Mouse (Mus musculus): ENCODE data around the gene Gcnt2. TPM values are rescaled to one million over a fixed set of nuclear protein-coding genes. Genes with fewer than 3 reads are reported as not detected.

Gcnt2 gene
- polyA plus RNA-seq, 1 experiment, result 6.3 TPM

DNA sequence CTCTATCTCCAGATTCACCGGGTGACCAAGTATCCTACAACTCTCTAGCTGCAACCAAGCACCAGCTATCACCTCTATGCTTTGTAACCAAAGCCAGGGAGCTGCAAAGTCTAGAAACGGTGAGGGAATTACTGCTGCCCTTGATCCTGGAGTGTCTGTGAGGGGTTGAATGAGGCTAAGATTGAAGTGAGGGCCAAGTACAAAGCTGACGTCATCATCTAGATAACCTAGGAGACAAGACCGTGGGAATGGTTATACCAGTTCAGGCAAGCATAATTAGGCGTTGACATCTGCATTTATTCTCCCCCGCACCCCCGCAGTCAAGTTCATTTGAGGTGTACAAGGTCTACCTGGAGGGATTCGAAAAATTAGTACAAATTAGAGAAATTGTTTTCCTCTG is 2.8 kb upstream of the Gcnt2 start:
- H3K36me3 ChIP-seq (ENCODE audit: control insufficient read depth, insufficient read depth), result no peaks in the 10 kb centered on the region
- H3ac ChIP-seq (ENCODE audit: control insufficient read depth, insufficient read length, low read depth), result no peak overlapping the region
- no peaks in the 10 kb centered on the region for H3K79me3 ChIP-seq (ENCODE audit: low read depth)
- H3K79me2 ChIP-seq (ENCODE audit: control insufficient read depth, insufficient read depth), result no peaks in the 10 kb centered on the region
- TF ChIP-seq CEBPB (IDR thresholded peaks at IDR 0.05; ENCODE audit: low read depth) (no peak), MAX (IDR thresholded peaks at IDR 0.05) (no peak), FOSL1 (IDR thresholded peaks at IDR 0.05; ENCODE audit: insufficient read depth, low read length, poor library complexity, severe bottlenecking) (no peak), CTCF (IDR thresholded peaks at IDR 0.05; ENCODE audit: control insufficient read depth, insufficient read depth, insufficient read length) (no peak), MYOD1 (IDR thresholded peaks at IDR 0.05; ENCODE audit: control insufficient read depth, insufficient read length, low read depth) (no peak), MYOG (IDR thresholded peaks at IDR 0.05; ENCODE audit: control insufficient read depth, extremely low read depth, insufficient read length) (no peak), USF1 (IDR thresholded peaks at IDR 0.05; ENCODE audit: low read depth) (no peak)
- no peak overlapping the region for H3K4me3 ChIP-seq (ENCODE audit: insufficient read depth, poor library complexity, severe bottlenecking)
- H3K27me3 ChIP-seq (ENCODE audit: control insufficient read depth, insufficient read depth, insufficient read length), result no peaks in the 10 kb centered on the region

DNA sequence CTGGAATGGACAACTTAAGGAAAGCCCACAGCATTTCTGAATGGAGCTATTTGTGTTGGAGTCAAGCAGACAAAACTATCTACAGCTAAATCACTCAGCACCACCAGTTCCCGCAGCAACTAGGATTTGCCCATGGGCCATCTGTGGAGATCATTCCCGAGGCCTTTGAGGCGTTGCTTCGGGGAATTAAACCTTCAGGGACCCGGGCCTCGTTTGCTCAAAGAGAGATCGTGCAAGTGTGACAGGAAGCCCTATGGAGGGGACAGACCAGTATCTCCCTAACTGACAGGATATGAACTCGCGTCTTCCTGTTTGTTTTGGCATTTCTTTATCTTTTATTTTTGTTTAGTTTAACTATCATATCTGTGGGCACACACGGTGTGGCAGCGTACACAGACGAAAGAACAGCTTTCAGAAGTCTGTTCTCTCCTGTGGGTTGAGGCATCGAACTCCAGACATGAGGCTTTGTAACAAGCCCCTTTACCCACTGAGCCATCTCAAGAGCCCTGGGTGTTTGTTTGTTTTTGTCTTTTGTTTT is 2.2 kb upstream of the Gcnt2 start:
- TF ChIP-seq MAX (IDR thresholded peaks at IDR 0.05) (no peak), FOSL1 (IDR thresholded peaks at IDR 0.05; ENCODE audit: insufficient read depth, low read length, poor library complexity, severe bottlenecking) (no peak), USF1 (IDR thresholded peaks at IDR 0.05; ENCODE audit: low read depth) (no peak), CEBPB (IDR thresholded peaks at IDR 0.05; ENCODE audit: low read depth) (no peak), MYOD1 (IDR thresholded peaks at IDR 0.05; ENCODE audit: control insufficient read depth, insufficient read length, low read depth) (no peak), MYOG (IDR thresholded peaks at IDR 0.05; ENCODE audit: control insufficient read depth, extremely low read depth, insufficient read length) (no peak), CTCF (IDR thresholded peaks at IDR 0.05; ENCODE audit: control insufficient read depth, insufficient read depth, insufficient read length) (no peak)
- no peaks in the 10 kb centered on the region for H3K36me3 ChIP-seq (ENCODE audit: control insufficient read depth, insufficient read depth)
- H3K27me3 ChIP-seq (ENCODE audit: control insufficient read depth, insufficient read depth, insufficient read length), result no peaks in the 10 kb centered on the region
- no peak overlapping the region for H3ac ChIP-seq (ENCODE audit: control insufficient read depth, insufficient read length, low read depth)
- H3K79me3 ChIP-seq (ENCODE audit: low read depth), result no peaks in the 10 kb centered on the region
- no peaks in the 10 kb centered on the region for H3K79me2 ChIP-seq (ENCODE audit: control insufficient read depth, insufficient read depth)
- no peak overlapping the region for H3K4me3 ChIP-seq (ENCODE audit: insufficient read depth, poor library complexity, severe bottlenecking)

DNA sequence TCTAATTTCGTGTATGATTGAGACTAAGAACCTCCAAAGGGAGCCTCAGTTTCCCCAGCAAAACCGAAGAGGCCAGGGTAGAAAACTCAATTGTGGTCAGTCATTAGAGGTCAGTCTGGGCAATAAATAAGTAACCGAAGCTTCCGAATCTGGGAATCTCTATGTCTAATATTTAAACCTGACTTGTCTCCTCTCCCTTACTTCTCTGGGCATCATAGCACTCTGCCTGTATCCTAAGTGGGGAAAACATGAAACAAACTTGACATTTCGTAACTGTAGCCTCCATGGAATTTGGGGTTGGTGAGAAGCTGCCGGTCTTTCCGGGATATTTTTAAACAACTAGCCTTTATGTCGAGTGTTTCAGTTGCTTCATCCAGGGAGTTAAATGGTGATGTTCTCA is 329 bp upstream of the Gcnt2 start:
- Histone ChIP-seq H3K36me3 (ENCODE audit: control insufficient read depth, insufficient read depth) (no peaks in the 10 kb centered on the region), H3K27me3 (ENCODE audit: control insufficient read depth, insufficient read depth, insufficient read length) (no peaks in the 10 kb centered on the region), H3K79me3 (ENCODE audit: low read depth) (no peaks in the 10 kb centered on the region), H3K79me2 (ENCODE audit: control insufficient read depth, insufficient read depth) (no peaks in the 10 kb centered on the region), H3ac (ENCODE audit: control insufficient read depth, insufficient read length, low read depth) (no peak overlapping the region), H3K4me3 (ENCODE audit: insufficient read depth, poor library complexity, severe bottlenecking) (no peak overlapping the region)
- TF ChIP-seq FOSL1 (IDR thresholded peaks at IDR 0.05; ENCODE audit: insufficient read depth, low read length, poor library complexity, severe bottlenecking) (no peak), USF1 (IDR thresholded peaks at IDR 0.05; ENCODE audit: low read depth) (no peak), CEBPB (IDR thresholded peaks at IDR 0.05; ENCODE audit: low read depth) (no peak), MYOG (IDR thresholded peaks at IDR 0.05; ENCODE audit: control insufficient read depth, extremely low read depth, insufficient read length) (no peak), MYOD1 (IDR thresholded peaks at IDR 0.05; ENCODE audit: control insufficient read depth, insufficient read length, low read depth) (no peak), CTCF (IDR thresholded peaks at IDR 0.05; ENCODE audit: control insufficient read depth, insufficient read depth, insufficient read length) (no peak), MAX (IDR thresholded peaks at IDR 0.05) (no peak)

DNA sequence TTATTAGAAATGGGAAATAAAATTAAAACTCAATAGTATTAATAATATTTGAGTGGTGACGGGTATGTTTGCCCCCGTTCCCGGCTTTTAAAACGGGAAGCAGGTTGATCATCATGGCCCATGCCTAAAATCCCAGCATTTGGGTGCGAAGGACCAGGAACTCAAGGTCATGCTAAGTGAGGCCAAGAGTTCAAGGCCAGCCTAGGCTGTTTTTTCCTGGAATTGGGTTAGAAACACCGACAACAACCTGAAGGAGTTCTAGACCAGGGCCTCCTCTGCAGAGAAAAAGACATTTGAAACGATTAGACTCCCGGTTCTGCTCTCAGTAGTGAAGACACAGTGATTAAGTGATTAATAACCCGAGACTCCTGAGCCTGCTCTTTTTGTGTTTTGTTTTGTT is 3.5 kb downstream of the Gcnt2 start:
- no peak overlapping the region for H3K4me3 ChIP-seq (ENCODE audit: insufficient read depth, poor library complexity, severe bottlenecking)
- no peaks in the 10 kb centered on the region for H3K79me3 ChIP-seq (ENCODE audit: low read depth)
- H3K27me3 ChIP-seq (ENCODE audit: control insufficient read depth, insufficient read depth, insufficient read length), result no peaks in the 10 kb centered on the region
- H3K36me3 ChIP-seq (ENCODE audit: control insufficient read depth, insufficient read depth), result no peaks in the 10 kb centered on the region
- no peak overlapping the region for H3ac ChIP-seq (ENCODE audit: control insufficient read depth, insufficient read length, low read depth)
- TF ChIP-seq USF1 (IDR thresholded peaks at IDR 0.05; ENCODE audit: low read depth) (no peak), MAX (IDR thresholded peaks at IDR 0.05) (no peak), FOSL1 (IDR thresholded peaks at IDR 0.05; ENCODE audit: insufficient read depth, low read length, poor library complexity, severe bottlenecking) (no peak), CTCF (IDR thresholded peaks at IDR 0.05; ENCODE audit: control insufficient read depth, insufficient read depth, insufficient read length) (no peak), MYOD1 (IDR thresholded peaks at IDR 0.05; ENCODE audit: control insufficient read depth, insufficient read length, low read depth) (no peak), CEBPB (IDR thresholded peaks at IDR 0.05; ENCODE audit: low read depth) (no peak), MYOG (IDR thresholded peaks at IDR 0.05; ENCODE audit: control insufficient read depth, extremely low read depth, insufficient read length) (no peak)
- H3K79me2 ChIP-seq (ENCODE audit: control insufficient read depth, insufficient read depth), result no peaks in the 10 kb centered on the region

DNA sequence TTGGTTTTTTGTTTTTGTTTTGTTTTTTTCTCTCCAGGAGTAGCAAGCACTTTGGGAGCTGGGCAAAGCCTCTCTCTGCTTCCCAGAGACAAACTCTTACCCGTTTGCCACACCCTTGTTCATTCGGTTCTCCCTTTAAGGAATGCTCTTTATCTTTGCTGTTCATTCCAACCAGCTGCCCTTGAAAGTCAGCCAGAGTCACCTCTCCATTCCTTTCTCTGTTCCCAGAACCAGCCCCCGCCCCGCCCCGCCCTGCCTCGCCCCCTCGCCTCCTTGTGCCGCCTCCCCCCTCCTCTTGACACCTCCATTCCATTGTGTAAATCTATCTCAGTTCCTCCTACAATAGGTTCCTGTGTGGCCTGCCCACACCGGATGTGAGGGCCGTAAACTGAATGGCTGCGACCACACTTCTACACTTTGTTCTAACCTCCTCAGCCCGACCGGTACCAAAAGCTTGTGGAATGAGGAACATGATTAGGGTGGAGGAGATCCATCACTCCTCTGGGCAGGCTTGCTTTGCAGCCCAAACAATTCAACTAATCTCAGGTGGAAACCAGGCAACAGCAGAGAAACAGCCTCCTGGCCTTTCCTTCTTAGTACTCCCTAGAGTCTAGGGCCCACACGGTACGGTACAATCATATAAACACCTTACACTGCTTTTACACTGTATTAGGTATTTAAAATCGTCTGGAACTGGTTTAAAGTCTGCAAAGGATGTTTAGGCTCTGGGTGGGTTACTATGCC is 9.5 kb downstream of the Gcnt2 start:
- Histone ChIP-seq H3K36me3 (ENCODE audit: control insufficient read depth, insufficient read depth) (no peaks in the 10 kb centered on the region), H3K79me2 (ENCODE audit: control insufficient read depth, insufficient read depth) (no peaks in the 10 kb centered on the region), H3K4me3 (ENCODE audit: insufficient read depth, poor library complexity, severe bottlenecking) (no peak overlapping the region), H3K79me3 (ENCODE audit: low read depth) (no peaks in the 10 kb centered on the region), H3ac (ENCODE audit: control insufficient read depth, insufficient read length, low read depth) (no peak overlapping the region), H3K27me3 (ENCODE audit: control insufficient read depth, insufficient read depth, insufficient read length) (no peaks in the 10 kb centered on the region)
- no peak for TF ChIP-seq USF1 (IDR thresholded peaks at IDR 0.05; ENCODE audit: low read depth)
- TF ChIP-seq MYOD1 (IDR thresholded peaks at IDR 0.05; ENCODE audit: control insufficient read depth, insufficient read length, low read depth), result no peak
- TF ChIP-seq MYOG (IDR thresholded peaks at IDR 0.05; ENCODE audit: control insufficient read depth, extremely low read depth, insufficient read length), result no peak
- no peak for TF ChIP-seq CTCF (IDR thresholded peaks at IDR 0.05; ENCODE audit: control insufficient read depth, insufficient read depth, insufficient read length)
- TF ChIP-seq CEBPB (IDR thresholded peaks at IDR 0.05; ENCODE audit: low read depth), result no peak
- no peak for TF ChIP-seq MAX (IDR thresholded peaks at IDR 0.05)
- no peak for TF ChIP-seq FOSL1 (IDR thresholded peaks at IDR 0.05; ENCODE audit: insufficient read depth, low read length, poor library complexity, severe bottlenecking)
